Mouse (Mus musculus) spleen, adult 12 weeks (tissue): ENCODE measurements around the gene Zfp985.
"Not testable (repeated sequence)": the region's sequence is repeated elsewhere in the genome, so short reads cannot be mapped to it uniquely, and the experiment has no call there.

Source experiments
- DNase-seq: peaks from one replicate; pipeline ENCODE4 v3.0.0; 2022; ENCODE audit warnings: low spot score

The Zfp985 gene

GRCm38 (mm10) chr4:147605521-147605920, 52.4 kb downstream of the Zfp985 start:
- DNase-seq, result no peak

GRCm38 (mm10) chr4:147606511-147606910, 53.4 kb downstream of the Zfp985 start:
- DNase-seq, result not testable (repeated sequence)

GRCm38 (mm10) chr4:147633818-147634262, 80.8 kb downstream of the Zfp985 start:
- not testable (repeated sequence) for DNase-seq
